Mouse (Mus musculus) heart, adult 2 months (tissue): ENCODE measurements at regions not wholly inside any gene's neighbourhood (a gene's known extent, or its start where the extent isn't known, plus 50 kb on each side); places are given as distances from the start of the nearest gene placed in this dataset.

ENCODE experiments used
- CTCF ChIP-seq: fragments of 200-600 bp; IDR thresholded peaks from 2 replicates; pipeline ENCODE4 v1.8.1; 2022; ENCODE audit warnings: antibody characterized with exemption, mild to moderate bottlenecking, moderate library complexity
- EP300 ChIP-seq: fragments of 200-500 bp; IDR thresholded peaks from 2 replicates; pipeline ENCODE4 v1.6.1; 2011; ENCODE audit warnings: low read depth, low read length, control low read depth; ENCODE audit not compliant: insufficient read depth
- POLR2A ChIP-seq: fragments of 200-500 bp; IDR thresholded peaks from 2 replicates; pipeline ENCODE4 v1.6.1; 2011; ENCODE audit warnings: mild to moderate bottlenecking, low read depth, low read length, control low read depth; ENCODE audit not compliant: insufficient read depth

DNA sequence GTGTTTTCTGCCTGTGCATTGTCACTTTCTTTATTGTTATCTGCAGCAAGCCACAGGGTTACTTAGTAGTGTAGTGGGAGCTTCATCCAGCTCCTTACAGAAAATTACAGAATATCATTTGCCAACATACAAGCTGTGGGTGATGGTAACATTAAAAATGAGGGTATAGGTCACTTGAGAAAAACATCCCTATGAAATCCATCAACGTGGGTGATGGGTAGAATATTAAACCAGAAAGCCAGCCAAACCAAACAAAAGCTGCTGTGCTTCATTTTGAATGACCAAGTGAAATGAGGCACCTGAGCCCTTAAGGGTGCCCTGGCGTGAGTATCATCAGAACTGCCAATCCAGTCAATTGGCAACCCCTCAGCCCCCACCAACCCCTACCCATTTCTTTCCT, 58.1 kb upstream of the Slc7a14 start:
- TF ChIP-seq POLR2A = no peak
- no peak for TF ChIP-seq EP300
- TF ChIP-seq CTCF = no peak
